Mouse (Mus musculus) retina, embryonic 14.5 days (tissue): ENCODE measurements at regions not wholly inside any gene's neighbourhood (a gene's known extent, or its start where the extent isn't known, plus 50 kb on each side); places are given as distances from the start of the nearest gene placed in this dataset.

ENCODE experiments used
- DNase-seq: peaks from one replicate; pipeline ENCODE4 v3.0.0-alpha.2; 2015; ENCODE audit warnings: low spot score

GRCm38 (mm10) chr19:21077771-21078548, 124.0 kb upstream of the Tmc1 start:
- no peak for DNase-seq

- no peak for DNase-seq
These were observed 114.4 kb upstream of the Tmc1 start for GRCm38 (mm10) chr19:21068381-21068780.

- no peak for DNase-seq
These were observed 112.6 kb upstream of the Tmc1 start for GRCm38 (mm10) chr19:21066432-21067113.

GRCm38 (mm10) chr19:21064902-21065301, 110.9 kb upstream of the Tmc1 start:
- no peak for DNase-seq

GRCm38 (mm10) chr19:21053597-21054544, 99.9 kb upstream of the Tmc1 start:
- DNase-seq = no peak

- DNase-seq = no peak
These were observed 98.8 kb upstream of the Tmc1 start for GRCm38 (mm10) chr19:21052771-21053170.

GRCm38 (mm10) chr19:21051872-21052271, 97.9 kb upstream of the Tmc1 start:
- no peak for DNase-seq

- no peak for DNase-seq
These were observed 97.2 kb upstream of the Tmc1 start for GRCm38 (mm10) chr19:21050994-21051721.

GRCm38 (mm10) chr19:21049301-21049700, 95.3 kb upstream of the Tmc1 start:
- no peak for DNase-seq

- no peak for DNase-seq
These were observed 91.6 kb upstream of the Tmc1 start for GRCm38 (mm10) chr19:21045565-21045964.

- no peak for DNase-seq
These were observed 90.0 kb upstream of the Tmc1 start for GRCm38 (mm10) chr19:21043958-21044357.

GRCm38 (mm10) chr19:21042536-21042935, 88.5 kb upstream of the Tmc1 start:
- DNase-seq = no peak

GRCm38 (mm10) chr19:21037448-21038077, 83.6 kb upstream of the Tmc1 start:
- DNase-seq = peak; percentile 82

- peak; percentile 61 for DNase-seq
These were observed 82.8 kb upstream of the Tmc1 start for GRCm38 (mm10) chr19:21036507-21037425.

- no peak for DNase-seq
These were observed 81.5 kb upstream of the Tmc1 start for GRCm38 (mm10) chr19:21035505-21035904.

- DNase-seq = no peak
These were observed 80.0 kb upstream of the Tmc1 start for GRCm38 (mm10) chr19:21033991-21034390.

- DNase-seq = no peak
These were observed 78.6 kb upstream of the Tmc1 start for GRCm38 (mm10) chr19:21032558-21032957.

GRCm38 (mm10) chr19:21031768-21032308, 77.8 kb upstream of the Tmc1 start:
- no peak for DNase-seq

GRCm38 (mm10) chr19:21030971-21031370, 77.0 kb upstream of the Tmc1 start:
- no peak for DNase-seq

GRCm38 (mm10) chr19:21028981-21029380, 75.0 kb upstream of the Tmc1 start:
- no peak for DNase-seq
